Mouse (Mus musculus) 3T3-L1 (cell line): ENCODE measurements around the gene Nav2.

Source experiments
- DNase-seq: peaks from one replicate; pipeline ENCODE4 v3.0.0-alpha.2; 2015; ENCODE audit warnings: low read depth, low spot score

Gene Nav2

DNA sequence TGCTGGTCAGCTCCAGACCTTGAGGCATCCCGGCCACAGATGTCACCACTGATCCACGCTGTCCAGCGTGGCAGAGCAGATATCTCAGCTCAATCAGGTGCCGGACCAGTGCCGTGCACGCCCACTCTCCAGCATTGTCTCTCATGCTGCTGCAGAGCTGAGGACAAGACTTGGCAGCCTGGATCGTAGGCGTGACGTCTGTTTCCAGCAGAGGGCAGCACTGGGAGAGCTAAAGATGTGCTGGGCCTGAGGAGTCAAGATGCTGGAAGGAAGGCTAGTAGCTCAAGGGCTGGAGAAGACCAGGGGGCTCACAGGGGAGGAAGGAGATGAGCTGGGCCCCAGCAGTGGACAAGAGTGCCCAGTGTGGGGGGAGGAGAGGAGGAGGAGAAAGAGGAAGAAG, 341.5 kb downstream of the Nav2 start:
- DNase-seq: peak; percentile 93

DNA sequence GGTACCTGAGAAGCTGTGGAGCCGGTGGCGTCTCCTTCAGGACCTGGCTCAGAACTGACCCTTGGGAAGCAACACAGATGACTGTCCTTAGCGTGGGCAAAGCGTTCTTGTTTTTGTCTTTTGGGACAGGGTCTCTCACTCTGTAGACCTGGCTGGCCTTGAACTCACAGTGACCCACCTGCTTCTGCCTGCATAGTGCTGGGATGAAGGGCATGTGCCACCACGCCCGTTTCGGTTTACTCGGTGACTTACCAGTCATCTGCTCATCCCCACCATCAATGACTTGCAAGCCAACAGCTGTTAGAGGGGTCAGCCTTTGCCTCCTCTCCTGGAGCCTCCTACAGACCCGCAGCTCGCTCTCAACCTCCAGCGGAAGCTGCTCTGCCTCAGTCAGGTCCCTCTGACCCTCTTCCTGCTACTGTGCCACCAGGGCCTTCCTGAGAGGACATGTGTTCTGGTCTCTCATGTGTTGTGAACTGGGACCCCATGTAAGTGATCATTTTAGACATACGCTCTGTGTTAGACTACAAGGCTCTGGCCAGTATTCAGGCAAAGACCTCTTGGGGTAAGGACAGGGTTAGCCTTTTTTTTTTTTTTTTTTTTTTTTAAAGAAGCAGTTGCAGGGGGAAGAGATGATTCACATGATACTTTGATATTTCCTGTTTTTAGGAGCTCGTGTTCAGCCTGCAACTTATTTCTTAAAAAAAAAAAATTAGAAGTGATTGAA, 342.2 kb downstream of the Nav2 start:
- DNase-seq: no peak

DNA sequence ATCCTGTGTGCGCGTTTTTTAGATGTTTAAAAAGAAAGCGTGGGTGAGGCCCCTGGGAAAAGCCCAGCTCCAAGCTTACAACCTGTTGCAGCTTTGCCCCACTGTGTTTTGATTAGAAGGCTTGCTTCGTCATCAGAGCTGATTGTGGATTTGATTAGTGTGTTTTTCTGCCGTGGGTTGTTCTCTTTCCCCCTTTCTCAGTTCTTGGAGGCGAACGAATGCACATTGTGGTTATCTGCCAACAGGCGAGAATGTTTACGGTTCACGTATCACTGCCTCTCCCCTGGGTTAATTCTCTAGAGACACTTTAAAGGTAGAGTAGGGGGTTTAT, 342.8 kb downstream of the Nav2 start:
- no peak for DNase-seq

DNA sequence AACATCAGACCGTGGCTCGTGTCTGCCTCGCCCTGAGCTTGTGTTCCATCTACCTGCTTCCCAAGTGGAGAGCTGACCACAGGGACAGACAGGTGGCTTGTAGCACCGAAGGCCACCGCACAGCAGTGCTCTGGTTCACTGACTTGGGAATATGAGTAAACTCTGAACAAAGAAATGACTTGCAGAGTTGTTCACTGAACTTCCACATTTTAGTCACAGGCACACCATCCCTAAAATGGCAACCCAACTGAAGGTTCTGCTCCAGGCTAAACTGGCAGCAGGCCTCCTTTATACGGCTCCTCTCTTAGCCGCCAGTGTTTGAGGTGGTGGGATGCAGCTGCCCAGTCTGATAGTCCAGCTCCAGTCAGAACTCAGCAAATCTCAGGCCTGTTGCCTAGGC, 343.9 kb downstream of the Nav2 start:
- no peak for DNase-seq

DNA sequence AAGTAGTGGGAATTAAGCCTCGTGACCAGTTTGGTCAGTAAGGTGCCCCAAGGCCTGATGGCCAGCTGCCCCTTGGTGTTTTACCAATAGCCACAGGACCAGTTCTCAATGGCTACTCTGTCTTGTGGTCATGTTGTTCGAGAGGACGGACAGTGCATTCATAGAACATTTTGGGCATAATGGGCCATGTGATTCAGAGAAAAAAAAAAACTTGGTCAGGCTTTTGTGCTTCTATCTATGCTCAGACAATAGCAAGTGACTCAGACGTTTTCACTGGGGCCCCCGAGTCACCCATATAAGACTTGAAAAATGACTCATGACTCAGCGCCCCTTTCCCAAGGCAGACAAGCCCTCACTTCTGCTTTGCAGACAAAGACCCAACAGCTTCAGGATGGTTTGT, 344.4 kb downstream of the Nav2 start:
- peak; percentile 67 for DNase-seq

DNA sequence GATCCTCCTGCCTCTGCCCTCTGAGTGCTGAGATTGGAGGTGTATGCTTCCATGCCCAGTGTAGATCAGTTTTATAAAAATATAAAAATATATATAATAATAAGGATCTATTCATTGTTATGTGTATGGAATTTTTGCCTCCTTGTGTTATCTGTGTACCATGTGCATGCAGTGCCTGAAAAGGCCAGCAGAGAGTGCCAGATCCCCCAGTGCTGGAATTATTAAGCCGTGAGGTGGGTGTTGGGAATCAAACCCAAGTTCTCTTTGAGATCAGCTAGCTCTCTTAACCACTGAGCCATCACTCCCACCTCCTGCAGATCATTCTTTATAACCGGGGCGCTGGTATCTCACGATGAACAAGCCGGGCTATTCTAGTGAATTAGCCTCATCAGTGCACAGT, 346.5 kb downstream of the Nav2 start:
- peak; percentile 32 for DNase-seq

DNA sequence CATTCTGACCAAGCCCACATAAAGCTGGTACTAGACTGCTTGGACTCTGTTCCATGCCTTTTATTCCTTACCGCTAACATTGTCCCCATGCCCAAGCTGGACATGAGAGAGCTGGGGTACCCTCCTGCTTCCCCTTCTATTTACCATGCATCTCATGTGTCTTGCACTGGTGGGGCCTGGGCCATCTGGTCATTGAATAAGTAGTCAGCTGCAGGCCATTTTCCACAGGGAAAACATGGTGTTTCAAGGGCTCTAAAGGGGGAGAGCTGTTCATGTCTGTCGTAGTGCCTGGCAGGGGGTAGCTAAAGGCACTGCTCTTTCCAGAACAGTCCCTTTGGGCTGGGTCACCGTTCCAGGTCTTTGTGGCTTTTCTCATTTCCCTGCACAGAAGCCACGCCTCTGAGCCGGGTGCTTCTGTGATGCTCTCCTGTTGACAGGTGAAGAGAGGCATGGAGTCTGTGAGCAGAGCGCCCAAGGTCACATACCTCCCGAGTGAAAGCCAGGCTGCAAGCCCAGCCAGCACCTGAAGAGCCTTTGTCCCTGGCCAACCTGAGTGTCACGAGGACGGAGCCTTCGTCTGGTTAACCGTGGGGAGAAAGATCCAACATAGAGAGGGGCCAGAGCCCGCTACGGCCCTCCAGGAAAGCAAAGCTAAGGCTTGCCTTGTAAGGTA, 348.9 kb downstream of the Nav2 start:
- DNase-seq: no peak

DNA sequence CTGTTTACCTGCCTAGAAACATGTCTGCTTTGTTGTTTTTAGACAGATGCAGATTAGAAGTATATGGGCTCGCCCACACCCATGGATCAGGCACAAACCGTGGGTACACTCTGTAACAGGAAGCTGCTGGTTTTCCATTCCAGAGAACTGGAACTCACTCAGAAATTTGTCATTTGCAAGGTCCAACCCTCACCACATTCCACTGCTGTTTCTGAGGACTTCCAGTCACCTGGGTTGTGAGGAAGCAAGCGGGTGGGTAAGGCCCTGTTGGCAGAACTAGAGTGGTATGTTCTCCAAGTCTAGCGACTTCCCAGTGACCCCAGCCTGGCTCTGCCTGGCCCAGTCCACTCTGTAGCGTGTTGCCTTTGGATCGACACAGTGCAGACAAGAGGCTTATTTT, 349.6 kb downstream of the Nav2 start:
- no peak for DNase-seq

DNA sequence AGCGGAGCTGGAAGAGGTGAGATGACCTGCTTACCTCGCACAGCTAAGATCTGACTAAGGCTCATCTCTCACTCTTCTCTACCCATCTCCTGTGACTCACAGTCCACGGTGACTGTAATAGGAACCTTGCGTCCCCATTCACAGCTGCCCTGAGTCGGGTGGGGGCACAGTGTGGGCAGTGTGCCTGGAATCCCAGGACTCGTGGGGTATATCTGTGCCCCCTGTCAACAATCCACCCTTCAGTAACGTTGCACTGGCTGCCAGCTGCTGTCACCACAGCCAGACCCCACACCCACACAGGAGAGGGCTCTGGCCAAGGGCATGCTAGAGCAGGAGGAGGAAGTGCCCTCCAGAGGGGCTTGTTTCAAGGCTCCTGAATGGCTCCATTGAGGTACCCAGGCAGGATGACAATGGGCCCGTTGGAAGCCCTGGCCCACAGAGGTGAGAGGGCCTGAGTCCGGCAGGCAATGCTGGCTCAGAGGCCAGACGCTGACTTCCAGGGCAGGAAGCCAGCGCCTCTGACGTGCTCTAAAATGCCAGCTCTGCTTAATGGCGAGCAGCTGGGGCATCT, 353.5 kb downstream of the Nav2 start:
- no peak for DNase-seq

DNA sequence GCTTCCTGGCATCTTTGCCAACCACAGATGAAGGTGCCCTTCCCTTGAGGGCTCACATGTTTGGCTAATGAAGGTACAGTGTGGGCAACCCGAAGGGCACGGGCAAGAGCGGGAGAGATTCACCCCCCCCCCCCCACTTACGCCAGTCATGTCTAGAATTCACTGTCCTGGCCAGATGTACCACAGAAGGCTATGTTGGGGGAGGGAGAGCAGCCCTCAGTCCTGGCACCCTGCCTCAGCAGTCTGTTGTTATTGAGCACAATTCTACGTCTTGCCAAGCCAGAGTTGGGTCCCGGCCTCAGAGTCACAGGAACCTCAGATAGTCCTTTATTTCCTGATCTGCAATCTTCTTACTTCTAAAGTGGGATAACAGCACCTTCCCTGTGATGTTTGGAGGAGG, 357.9 kb downstream of the Nav2 start:
- DNase-seq: no peak

DNA sequence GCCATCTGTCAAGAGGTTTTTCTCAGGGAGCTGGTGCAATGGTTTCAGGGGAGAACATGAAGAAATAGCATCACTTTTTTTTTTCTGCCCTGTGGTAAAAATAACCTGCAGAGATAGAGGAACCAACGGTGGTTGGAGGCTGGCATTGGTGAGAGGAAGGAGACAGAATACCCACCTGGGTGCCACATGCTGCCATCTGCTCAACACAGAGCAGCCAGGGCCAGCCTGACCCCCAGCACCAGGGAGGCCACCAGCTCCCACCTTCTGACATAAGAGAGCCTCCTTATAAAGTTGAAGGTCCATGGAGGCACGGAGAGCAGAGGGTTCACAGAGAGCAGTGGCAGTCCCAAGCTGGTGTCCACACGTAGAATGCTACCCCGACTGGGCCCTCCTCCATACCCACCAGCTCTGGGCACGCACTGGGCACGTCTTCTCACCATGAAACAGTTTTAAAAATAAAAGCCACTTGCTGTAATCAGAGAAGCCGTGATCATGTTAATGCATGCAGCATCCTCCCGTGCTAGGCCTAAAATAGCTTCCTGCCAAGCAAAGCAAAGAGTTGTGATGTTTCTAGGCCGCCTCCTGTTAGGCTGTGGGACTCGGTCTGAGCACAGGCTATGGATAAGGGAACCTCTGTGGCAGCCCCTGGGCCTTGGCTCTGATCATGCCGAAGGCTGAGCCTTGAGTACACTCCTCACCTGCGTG, 359.3 kb downstream of the Nav2 start:
- no peak for DNase-seq

DNA sequence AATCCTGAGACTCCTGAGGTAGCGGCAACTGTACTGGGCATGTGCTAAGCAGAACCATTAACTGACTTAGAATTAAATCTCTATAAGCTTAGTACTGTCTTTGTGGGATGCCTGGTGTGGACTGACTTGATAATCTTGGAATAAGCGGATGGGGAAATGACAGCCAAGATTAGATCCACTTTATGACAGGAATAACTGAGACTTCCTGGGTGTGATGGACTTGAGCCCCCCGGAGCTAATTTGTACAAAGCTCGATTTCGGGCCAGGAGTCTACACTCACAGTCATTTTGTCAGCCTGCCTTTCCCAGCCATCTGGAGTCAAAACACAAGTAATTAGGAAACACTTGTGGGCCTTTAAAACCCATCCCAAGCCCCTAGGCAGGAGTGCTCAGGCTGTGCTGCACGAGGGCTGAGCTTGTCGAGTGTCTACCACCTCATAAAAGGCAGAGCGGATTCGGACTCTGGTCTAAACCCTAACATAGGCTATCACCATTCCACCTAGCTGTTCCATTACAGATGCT, 359.9 kb downstream of the Nav2 start:
- no peak for DNase-seq

DNA sequence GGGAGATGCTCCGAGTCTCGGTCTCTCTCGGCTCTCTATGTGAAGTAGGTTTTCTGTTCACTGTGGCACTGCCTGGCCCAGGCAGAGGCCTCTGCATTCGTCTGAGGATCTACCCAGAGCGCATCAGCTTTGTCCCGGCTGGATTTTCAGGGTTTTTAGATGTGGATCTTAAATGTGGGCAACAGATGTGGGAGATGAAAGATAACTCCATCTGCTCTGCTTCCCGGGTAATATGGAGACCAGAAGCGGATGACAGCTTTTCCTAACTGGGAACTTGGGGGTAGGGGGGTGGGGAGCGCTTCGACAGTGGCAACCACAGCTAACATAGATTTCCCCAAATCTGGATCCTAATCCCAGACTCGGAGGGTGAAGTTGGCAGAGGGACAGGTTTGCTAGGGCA, 362.3 kb downstream of the Nav2 start:
- DNase-seq: no peak

DNA sequence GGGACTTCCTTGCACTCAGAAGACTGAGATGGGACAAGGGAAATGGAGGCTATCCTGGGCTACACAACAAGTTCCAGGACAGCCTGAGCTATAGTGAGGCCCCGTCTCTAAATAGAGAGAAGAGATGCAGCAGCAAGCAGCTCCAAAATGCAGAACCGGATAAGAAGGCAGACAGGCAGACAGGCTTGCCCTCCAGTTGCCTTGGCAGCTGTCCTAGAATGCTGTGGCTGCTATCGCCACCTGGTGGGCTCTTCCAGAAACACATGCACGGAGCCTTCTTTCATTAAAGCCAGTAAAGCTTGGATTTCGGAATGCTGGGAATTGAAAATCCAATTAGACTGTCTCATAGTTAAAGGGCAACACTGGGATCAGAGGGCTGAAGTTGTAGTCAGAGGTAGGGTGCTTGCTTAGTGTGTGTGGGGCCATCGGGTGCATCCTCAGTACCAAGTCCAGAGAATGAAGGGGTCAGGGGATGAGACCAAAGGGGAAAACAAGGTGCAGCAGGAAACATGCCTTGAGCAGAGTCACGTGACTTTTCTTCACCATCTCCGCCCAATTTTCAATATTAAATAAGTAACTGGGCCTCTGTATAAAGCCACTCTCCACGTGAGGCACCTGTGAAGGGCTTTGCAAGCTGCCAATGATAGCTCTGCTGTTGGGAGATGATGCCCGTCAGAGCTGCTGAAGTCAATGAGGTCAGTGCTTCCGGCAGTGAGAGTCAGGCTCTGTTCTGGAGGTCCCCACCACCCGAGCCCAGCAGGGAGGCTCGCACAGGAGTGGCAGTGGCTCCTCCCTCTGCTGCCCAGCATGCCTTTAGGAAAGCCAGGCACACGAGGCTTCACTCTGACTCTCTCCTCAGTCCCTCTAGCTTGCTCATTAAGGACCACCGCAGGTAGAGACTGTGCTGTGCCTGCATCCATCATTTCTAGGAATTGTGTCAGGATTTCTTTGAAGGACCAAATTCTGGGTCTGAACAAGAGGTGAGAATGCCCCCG, 364.2 kb downstream of the Nav2 start:
- DNase-seq: peak; percentile 87

DNA sequence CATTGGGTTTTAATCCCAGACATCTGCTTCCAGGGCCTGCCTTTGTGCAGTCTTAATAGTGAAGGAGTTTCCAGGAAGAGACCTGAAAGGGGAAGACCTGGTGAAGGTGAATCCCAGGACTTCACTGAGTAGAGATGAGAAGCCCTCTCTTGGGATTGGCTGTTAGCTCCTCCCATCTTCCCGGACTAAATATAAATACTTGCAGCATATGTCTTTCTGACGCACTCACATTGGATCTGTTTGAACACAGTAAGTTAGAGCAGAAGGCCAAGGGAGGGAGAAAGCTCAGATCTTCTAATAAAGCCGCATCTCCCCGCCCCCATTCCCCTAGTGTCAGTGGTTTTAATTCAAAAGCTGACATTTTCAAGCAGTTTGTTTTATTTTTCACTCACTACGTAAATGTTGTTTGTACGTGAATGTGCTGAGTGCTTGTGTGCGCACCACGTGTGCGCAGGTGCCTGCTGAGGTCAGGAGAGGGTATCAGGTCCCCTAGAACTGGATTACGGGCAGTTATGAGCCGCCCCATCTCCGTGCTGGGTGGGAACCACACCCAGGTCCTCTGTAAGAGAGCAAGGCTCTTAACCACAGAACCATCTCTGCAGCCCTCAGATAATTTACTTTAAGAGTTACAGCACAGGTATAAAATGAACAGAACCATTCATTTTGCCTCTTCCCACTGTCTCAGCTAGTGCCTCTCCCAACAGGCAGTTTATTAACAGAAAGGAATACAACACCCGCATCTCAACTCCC, 365.6 kb downstream of the Nav2 start:
- no peak for DNase-seq

DNA sequence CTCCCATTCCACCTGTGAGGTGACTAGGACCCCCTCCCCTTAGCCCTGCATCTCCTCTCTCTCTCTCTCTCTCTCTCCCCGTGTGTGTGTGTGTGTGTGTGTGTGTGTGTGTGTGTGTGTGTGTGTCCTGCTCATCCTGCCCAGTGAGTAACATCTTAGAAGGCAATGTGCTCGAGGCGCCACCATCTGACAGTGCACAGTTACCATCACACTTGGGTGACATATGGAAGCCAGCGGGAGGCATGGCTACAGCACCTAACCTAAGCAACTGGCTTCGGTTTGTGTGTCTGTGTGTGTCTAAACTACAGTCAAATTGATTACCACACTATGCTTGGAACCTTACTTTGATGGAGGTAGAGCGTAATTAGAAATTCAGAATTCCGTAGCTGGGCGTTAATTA, 366.2 kb downstream of the Nav2 start:
- no peak for DNase-seq

DNA sequence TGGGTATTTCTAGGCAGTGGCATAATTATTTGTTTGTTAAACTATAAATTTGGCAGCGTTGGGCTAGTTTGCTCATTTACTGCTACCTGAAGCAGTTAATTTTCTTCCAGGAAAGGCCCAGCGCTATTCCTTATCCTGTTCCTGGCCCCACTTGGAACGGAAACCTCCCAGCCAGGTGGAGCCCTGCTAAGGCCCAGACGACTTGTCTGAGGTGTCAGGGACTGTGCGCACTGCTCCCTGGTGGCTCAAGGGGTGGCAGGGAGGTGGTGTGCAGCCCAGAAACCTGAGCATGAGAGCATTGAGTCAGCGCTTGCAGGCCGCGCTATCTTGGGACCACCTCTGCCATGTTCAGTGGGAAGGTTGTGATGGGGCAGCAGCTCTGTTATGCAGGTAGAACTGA, 367.6 kb downstream of the Nav2 start:
- DNase-seq: no peak

DNA sequence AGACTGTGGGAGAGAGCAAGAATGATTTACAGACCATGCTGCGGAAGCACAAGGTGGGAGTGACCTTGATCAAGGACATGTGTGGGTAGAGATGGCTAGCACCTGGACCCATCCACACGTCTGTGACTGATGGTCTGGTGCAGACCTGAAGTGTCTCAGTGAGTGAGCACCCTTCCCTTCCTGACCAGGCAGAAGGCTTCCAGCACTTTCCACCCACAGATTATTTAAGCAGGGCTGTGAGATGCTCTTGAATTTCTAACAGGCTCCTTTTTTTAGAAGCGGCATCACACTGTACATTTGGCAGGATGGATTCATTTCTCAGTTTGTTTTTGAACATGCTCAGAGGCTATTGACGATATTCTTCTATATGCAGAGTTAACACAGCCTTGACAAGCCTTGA, 369.2 kb downstream of the Nav2 start:
- no peak for DNase-seq

DNA sequence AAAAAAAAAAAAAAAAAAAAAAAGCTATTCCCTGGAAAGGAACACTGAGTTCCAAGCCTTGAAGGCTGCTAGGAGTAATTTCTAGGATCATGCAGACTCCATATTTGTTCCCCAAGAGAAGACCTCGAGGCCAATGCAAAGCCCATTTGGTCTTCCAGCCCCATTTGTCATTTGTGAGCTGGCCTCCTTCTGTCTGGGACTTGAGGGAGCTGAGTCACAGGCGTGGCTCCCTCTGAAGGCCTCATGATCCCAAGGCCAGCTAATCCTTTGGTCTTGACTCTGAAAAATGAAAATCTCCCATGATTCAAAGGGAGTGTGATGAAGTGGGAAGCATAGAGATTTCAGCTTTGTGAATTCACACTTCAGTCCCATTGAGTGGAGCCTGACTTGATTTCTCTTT, 370.0 kb downstream of the Nav2 start:
- DNase-seq: peak; percentile 52

DNA sequence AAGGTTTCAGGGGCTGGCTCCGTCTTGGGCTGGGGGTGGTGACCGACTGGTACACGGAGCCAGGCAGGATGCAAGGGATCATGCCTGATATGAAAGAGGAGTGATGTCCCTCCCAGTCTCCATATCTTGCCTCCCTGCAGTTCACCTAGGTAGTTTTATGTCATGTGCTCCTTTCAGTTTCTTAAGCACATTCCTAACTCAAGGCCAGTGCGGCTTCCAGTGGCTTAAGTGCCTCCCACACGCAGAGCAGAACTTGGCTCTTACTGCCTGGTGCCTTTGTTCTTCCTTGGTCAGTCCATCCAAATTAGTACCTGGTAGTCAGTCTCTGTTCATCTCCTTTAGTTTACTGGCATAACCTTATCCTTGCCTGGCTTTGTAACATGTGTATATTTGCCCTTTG, 371.9 kb downstream of the Nav2 start:
- no peak for DNase-seq

DNA sequence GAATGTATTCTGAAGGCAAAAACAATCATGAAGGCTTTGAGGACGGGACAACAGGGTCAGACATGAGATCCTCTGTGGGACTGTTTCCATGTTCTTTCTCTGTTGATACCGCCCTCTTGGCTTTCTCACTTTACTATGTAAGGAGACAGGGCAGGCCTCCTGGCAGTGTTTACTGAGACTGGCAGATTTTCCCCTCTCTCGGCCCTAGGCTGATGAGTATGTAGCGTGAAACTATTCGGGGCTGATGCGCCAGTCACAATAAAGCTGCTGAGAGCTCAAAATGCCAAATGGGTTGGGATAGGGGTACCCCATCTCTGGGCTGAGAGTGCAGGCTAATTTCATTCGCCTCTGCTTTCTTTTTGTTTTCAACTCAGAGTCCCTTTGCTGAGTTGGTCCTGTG, 373.9 kb downstream of the Nav2 start:
- DNase-seq: no peak
